Mouse (Mus musculus) B cell, adult 2 months (primary cell): ENCODE results near the gene Tmco3.
"Not testable (repeated sequence)": the region's sequence is repeated elsewhere in the genome, so short reads cannot be mapped to it uniquely, and the experiment has no call there.

Experiments used
- DNase-seq, 2 experiments: peaks; one replicate each; pipeline ENCODE4 v3.0.0; 2022

Gene Tmco3

DNA sequence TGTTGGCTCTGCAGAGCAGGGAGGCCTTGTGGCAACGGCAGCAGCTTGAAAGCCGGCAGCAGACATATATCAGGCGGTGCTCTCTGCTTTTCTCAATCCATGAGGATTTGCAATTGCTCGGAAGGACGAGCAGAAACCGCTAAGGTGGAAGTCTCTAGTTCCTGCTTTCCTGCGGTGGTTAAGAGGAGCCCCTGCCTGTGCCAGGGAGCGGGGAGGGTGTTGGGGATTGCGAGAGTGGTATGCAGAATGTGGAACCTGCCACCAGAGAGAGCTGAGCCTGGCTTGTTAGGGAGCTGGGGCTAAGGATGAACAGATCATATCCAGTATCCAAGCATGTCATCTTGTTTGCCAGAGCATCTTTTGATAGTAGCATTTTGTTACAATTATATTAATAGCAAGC, 18.9 kb downstream of the Tmco3 start:
- no peak for DNase-seq

DNA sequence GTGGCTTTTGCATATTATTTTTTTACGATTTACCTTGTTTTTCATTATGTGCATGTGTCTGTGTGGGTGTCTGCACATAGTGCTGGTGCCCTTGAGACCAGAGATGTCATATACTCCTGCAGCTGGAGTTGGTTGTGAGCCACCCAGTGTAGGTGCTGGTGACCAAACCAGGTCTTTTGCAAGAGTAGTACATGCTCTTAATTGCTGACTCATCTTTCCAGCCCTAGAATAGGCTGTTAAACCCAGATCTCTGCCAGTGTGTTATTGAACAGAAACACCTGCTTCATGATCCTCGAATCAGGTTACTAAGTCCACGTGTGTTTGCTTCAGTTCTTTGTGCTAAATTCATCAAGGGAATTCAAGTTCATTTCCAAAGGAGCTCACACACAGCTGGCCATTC, 26.9 kb downstream of the Tmco3 start:
- DNase-seq = no peak

DNA sequence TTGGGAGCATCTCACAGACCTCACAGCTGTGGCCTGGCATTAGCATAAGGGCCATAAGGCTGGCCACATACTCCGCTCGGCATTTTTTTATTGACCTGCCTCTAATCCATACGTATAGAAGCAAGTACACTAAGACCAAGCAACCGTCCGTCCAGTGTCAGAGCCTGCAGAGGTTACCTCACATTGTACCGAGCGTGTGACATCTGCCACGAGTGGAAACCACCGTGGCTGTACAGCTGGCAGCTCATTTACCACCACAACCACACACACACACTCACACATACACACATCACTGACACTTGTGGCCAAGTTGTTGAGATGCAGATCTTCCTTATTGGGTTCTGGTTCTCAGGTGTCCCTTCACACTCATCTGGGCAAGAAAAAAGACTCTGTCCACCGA, 28.7 kb downstream of the Tmco3 start:
- DNase-seq = no peak

DNA sequence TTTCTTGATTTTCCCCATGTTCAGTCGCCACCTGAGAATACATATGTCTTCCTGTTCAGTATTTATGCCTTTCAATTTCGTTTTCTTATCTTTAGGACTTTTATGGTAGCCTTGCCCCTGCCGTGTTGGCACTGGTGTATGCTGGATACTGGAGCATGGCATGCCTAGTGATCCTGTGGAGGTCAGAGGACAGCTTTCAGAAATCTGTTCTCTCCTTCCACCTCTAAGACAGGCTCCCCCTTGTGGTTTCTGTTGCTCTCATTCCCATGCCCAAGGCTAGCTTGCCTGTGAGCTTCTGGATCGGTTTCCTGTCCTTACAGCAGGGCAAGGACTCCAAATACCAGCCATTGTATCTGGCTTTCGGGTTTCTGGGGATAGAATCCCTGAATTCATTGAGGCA, 38.6 kb downstream of the Tmco3 start:
- no peak for DNase-seq

DNA sequence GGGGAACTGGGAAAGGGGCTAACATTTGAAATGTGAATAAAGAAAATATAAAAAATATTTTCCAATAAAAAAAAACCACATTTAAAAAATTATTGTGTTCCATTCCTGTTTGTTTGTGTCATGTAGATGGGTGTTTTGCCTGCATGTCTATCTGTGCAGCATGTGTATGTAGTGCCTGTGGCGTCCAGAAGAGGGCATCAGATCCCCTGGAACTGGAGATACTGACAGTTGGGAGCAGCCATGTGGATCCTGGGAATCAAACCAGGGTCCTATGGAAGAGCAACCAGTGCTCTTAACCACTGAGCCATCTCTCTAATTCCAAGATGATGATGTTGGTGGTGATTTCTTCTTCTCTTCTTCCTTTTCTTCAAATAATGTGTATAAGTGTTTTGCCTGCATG, 46.7 kb downstream of the Tmco3 start:
- no peak for DNase-seq

DNA sequence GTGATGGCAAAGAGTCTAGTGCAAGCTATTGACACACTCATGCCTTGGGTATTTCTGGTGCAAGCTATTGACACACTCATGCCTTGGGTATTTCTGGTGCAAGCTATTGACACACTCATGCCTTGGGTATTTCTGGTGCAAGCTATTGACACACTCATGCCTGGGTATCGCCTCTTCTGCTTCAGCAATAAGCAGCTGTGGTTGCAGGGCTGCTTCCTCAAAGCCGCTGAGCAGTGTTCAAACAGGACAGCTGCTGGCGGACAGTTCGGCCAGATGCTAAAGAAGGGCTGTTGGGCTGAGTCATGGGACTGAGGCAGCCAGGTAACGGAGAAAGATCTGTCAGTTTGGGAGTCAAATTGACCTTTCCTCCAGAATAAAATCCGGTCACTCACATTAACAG, 49.3 kb downstream of the Tmco3 start:
- DNase-seq = not testable (repeated sequence)

DNA sequence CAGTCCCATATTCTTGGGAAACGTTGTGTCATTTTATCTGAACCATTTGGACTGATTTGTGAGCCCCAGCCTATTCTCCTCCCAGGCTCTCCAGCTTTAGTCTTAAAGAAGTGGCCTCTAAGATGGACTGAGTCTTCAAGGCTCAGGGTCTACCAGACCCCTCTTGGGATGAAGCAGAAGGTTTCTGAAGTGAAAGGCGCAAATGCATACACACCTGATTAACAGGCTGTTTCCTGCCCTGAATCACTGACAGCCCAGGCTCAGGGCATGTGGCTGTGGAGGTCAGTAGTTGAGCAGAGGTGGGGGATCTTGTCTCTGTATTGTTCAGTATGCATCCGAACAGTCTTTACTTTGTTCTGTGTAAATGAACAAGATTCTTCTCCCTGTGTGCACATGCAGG, 49.7 kb downstream of the Tmco3 start:
- no peak for DNase-seq

DNA sequence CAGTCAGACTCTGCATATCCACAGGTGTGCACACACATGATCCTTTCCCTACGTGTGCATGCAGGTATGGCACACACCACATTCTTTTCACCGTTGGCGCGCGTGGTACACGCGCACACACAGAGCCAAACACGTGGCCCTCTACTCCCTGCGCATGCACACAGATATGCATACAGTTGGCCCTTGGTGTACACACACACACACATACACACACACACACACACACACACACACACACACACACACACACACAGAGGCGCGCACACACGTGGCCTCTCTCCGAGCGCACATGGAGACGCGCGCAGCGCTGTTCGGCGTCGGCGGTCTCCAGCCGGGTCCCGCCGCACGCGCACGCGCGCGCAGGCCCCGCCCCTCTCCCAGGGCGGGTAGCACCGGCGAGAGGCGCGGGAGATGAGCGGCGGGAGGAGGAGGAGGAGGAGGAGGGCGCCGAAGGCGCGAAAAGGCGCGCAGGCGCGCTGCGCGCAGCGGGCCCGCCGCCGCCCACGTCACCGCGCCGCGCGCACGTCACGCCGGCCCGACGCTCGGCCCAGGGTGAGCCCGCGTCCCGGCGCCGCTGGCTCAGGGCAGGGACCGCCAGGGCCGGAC, 50.4 kb downstream of the Tmco3 start, which contains the start of gene Tfdp1:
Gene Tfdp1, plus strand, starts transcription at position 497 of the 606 bp plus-strand sequence.
- peak; percentile 55 to 64 for DNase-seq

DNA sequence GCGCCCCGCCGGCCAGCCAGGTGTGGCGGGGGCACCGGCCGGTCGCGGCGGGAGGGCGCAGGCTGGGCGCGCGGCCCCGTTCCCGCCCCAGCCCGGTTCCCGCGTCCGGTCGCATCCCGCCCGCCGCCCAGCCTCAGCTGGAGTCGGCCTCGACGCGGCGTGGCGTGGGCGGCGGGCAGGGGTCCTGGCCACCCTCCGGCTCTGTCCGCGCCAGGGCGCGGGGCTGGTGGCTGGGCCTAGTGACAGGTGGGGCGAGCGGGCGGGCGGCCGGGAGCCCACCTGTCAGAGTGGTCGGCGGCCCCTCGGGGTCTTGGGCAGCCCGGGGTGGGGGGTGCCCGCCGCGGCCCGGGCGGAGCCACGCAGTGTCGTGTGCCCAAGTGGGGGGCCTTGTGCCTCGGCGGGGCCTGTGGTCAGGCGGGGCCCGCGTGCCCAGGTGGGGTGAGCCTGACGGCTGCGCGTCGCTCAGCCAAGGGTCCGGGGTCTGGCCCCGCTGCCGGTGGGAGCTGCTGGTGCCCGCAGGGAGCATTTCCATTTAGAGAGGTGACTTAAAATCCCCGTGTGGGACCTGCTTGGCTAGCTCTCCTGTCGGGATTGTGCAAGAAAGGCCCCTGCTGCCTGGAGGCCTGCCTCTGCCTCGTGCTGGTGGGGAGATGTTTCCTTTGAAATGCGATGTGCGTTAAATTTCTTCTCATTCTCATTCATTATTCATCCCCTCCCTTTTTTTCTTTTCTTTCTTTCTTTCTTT, 51.1 kb downstream of the Tmco3 start:
- DNase-seq = peak; percentile 12 to 21

DNA sequence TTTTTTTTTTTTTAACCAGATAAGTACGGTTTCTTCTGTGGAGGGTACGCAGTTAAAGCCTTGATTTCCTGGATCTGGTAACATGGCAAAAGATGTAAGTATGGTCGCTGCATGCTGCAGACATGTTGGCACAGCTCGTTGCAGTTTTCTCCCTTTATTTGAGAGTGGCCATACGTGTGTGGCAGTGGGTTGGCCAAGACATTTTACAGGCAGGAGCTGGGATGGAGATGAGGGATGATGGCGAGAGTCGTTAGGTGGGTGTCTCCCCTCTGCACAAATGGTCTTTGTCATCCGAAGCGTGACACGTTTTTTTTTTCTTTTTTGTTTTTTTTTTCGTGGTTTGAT, 51.6 kb downstream of the Tmco3 start:
- no peak for DNase-seq

DNA sequence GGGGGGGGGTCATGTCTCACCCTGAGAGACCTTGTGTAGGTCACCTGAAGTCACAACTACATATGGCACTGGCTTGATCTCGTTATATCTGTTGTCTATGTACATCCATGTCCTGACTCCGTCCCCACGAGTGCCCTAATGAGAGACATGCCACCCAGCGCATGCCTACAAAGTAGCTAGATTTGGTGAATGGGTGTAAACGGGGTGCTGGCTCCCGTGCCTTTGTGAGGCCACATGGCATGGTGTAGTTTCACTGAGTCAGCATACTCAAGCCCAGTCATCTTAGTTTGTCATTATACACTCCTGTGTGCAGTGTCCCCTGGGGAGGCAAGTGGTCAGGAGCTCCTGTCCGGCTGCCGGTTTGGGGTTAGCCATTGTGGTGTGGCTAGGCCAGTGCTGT, 52.7 kb downstream of the Tmco3 start:
- no peak for DNase-seq

DNA sequence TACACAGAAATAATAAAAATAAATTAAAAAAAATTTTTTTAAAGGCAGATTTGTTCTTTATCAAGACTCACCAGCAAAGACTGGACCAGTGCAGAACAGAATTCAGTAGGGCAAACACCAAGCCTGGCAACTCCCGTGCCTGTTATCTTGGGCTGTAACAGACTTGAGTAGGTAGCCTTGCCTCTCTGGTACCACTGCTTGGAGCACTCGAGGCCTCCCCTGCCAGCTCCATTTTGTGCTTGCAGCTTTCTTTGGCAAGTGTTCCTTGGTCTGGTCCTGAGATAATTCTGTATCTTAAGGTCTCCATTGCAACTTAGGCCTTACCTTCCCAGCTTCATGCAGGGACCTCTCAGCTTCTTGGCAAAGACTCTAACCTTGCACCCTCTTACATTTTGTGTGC, 54.4 kb downstream of the Tmco3 start:
- DNase-seq = no peak

DNA sequence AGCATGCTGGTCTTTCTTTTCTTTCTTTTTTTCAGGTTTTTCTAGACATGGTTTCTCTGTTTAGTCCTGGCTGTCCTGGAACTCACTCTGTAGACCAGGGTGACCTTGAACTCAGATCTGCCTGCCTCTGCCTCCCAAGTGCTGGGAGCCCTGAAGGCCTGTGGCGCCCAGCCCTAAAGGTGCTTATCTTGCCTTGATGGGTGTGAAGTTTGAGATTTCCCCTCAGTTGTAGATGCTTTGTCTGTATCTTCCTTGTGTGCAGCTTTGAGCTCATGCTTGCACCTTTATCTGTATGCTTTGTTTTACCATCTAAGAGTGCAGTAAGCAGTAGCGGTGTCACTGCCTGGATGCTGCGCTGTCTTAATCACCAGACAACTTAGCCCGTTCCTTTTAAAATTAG, 55.1 kb downstream of the Tmco3 start:
- no peak for DNase-seq

DNA sequence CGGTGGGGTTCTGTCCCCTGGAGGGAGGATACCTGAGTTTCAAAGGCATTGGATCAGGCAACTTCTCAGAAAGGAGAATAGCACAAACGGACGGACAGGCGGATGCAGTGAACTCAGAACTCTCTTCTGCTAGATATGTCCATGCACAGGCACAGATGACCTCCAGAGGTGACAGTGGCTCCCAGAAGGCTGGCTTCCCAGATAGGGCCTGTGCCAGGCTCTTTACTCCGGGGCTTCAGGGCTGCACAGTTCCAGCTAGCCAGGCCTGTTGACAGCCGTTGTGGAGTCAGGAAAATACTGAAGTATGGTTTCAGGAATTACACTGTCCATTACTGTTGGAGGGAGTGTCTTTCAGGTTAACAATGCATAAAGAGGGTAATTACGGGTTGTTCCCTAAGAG, 62.1 kb downstream of the Tmco3 start:
- no peak for DNase-seq

DNA sequence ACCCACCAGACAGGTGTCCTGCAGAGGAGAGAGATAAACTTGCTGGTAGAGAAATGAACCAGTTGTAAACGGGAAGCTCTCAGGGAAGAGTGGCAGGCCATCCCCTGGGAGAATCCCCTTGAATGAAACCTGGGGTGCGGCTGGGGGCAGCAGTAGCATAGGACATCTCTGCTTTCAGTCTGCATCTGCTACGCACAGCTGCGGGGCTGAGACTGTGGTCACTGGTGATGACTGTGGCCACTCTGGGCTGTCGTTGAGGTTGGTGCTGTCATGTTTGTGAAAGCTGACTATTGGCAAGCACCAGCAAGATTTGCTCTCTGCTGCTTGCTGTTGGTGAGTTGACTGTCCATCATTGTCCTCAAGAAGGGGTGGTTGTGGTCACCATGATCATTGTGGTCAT, 63.6 kb downstream of the Tmco3 start:
- no peak for DNase-seq

DNA sequence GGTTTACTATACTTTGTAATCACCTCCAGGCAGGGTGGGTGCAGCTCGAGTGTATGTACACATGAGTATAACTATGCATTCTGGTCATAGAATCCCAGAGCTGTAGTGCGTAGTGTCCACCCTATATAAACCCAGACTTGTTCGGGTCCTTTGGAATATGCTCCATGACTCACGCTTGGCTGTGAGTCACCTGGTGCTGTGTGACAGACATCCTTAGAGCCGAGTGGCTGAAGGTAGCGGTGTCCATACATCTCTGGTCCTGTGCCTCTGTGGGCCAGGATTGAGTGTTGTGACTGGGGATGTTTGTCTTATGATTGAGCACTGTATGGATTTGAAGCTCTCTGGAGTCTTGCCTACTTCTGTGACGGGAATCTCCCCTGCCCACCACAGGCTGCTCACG, 64.6 kb downstream of the Tmco3 start:
- DNase-seq = no peak

DNA sequence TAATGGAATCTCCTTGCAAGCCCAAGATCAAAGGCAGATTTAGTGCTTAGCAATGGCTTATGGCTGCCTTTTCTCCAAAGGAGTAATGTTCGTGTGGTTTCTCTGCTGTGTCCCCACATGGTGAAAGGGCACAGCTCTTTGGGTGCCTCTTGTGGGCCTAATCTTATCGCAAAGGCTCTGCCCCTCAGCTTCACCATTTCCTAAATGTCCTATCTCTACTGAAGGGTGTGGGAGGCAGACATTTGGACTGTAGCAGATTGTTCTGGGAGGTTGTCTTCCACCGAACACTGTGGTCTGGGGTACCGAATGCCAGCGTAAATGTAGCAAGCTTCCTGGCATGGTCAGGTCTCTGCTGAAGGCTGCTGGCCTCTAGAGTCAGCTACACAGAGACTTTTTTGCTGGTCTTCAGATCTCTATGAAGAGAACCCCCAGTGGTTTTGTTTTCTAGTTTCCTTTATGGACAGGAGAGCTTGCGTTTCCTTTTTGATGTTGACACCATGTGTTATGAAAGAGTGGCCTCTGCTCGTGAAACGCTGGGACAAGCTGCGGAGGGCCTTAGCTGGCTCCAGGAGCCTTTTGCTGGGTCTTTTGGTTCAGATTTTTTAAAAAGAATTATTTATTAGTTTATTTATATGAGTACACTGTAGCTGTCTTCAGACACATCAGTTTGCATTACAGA, 65.3 kb downstream of the Tmco3 start:
- DNase-seq = no peak

DNA sequence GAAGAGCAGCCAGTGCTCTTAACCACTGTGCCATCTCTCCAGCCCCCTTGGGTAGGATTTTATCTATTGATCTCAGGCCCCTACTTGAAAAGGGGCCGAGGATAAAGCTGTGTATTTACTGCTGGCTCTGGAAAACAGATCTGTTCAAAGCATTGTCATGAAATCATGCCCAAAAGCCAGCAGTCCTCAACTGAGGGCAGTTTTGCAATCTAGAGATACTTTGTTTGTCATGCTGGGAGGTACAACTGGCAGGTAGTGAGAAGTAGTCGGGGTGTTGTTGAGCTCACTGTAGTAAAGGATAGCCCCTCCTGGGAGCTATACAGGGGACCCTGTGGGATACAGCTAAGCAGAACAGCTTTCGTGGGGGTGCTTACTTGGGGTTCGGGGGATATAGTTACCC, 65.9 kb downstream of the Tmco3 start:
- no peak for DNase-seq

DNA sequence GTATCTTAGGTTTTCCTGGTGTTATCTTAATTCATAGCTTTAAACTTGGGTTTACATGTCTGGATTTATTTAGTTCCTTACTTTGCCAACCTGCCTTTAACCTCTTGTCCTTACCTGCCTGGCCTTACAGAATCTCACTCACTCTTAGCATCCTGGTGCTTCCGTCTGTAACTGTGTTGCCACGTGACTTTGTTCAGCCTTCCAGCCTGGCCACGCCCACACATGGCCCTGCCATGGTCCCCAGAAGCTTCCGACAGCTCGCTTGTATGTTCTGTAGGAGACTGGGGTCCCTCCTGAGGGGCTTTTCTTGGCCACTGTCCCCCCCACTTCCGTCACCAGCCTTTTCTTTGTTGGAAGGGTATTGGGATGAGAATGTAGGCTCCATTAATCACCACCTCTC, 68.2 kb downstream of the Tmco3 start:
- no peak for DNase-seq

DNA sequence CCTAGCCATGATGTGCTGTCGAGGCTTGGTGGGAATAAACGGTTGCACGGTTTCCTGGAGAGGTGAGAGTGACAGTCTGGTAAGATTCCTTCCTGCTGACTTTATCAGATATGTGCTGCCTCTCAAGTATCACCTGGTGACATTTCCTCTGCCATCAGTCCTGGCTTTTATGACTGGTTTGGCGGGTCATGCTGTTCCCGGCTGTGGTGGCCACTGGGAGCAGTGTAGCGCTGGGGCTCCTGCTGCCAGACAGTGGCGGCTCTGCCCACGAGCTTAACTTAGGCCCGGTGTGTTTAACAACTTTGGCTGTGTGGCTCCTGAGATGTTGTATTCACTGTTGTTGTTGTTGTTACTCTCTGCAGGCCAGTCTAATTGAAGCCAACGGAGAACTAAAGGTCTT, 68.7 kb downstream of the Tmco3 start:
- no peak for DNase-seq

DNA sequence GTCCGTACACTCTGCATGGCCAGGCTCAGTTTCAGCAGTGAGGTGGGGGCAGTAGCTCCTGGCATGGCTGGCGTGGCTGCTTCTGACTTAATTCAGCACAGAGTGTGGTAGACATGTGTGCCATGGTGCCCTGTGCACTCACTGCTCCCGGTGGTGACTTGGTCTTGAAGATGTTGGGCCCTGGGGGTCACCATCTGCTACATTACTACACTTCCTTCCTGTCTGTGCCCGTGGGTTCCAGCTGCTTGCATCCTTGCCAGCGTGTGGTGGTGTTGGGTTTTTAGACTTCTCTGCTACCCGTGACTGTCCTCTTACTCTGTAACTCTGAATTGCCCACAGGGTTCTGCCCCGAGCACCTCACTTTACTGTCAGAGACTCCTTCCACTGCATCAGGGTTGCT, 72.2 kb downstream of the Tmco3 start:
- DNase-seq = no peak

DNA sequence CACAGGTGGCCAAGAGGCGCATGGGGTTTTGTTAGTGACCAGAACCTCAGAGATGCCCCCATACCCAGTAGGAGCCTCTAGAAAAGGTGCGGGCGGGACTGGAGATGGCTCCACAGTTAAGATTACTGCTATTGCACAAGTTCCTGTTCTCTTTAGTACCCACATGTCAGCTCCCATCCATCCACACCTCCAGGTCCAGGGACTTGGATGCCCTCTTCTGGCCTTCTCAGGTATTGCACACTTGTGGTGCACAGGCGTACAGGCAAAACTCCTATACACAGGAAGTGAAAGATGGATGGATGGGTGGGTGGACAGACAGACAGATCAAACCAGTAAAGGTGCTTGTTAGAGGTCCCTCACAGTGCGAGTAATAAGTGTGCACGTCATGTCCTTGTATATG, 73.9 kb downstream of the Tmco3 start:
- peak; percentile 37 to 42 for DNase-seq
